Mouse (Mus musculus) heart, postnatal 14 days (tissue): ENCODE results near the gene Fut1. TPM values are rescaled to one million over a fixed set of nuclear protein-coding genes. Genes with fewer than 3 reads are reported as not detected.
A peak's percentile ranks its signal among the peaks of the same experiment; 100 is the strongest.

Source experiments
- DNase-seq, 2 experiments: peaks; one replicate each; pipeline ENCODE4 v3.0.0; 2021 to 2022
- intact Hi-C: fragments of 180-260 bp; cut with DNase I; formaldehyde crosslinking; loops from one replicate; pipeline ENCODE4 v1.15.1; 2025
- long read RNA-seq, 2 experiments: library from polyadenylated mRNA; stranded (forward); transcript quantifications; one replicate each; pipeline ENCODE4 v2.0.0; 2021
- total RNA-seq, 2 experiments: library from RNA; stranded (reverse); gene quantifications; 2 replicates each; pipeline ENCODE4 v1.2.3; 2021

Gene Fut1
- total RNA-seq, result under 1 TPM in 1 of 2 experiments, not detected in 1; 0.12 TPM
- long read RNA-seq, experiment 1, result 0 reads
- long read RNA-seq, experiment 2, result 0 reads

- intact Hi-C loops, result no loop called here
- no peak for DNase-seq
Measured at GRCm38 (mm10) chr7:45617042-45617695, at the start of gene Fut1. Fut1 (plus strand) TSS chr7:45617289.

GRCm38 (mm10) chr7:45567780-45568516, 49.1 kb upstream of the Fut1 start:
- DNase-seq, result peak; percentile 90
- intact Hi-C loops, result no loop called here

GRCm38 (mm10) chr7:45568601-45569473, 48.3 kb upstream of the Fut1 start:
- intact Hi-C loops, result no loop called here
- no peak for DNase-seq

DNA sequence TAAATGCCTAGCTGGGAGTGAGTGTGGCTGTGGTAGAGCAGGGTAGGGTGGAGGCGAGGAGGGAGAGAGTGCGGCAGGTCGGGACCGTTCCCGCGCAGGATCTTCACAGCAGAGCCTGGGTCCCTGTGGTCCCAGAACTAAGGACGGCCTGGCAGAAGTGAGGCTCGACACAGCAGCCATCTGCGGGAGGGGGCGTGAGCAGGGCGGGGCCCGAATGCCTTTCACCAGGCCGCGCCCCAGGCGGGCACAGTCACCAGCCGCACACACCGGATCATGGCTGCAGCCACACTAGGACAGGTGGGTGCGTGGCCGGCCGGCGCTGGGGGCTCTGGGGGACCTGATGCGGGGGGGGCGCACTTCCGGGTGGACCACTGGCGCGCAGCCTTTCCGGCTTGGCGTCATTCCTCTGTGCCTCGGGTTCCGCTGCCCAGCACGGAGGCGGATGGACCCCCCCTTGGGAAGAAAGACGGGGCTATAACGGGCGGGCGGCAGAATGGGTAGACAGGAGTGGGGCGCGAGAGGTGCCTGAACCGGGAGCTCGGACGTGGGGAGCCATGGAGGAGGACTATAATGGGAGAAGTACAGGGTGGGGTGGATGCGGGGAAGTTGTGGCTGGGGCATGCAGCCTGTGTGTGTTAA, 46.9 kb upstream of the Fut1 start, which contains the start of gene Bcat2:
Gene Bcat2 (plus strand): TSS at position 51 of the 639 bp plus-strand sequence.
- peak; percentile 77 to 78 for DNase-seq
- intact Hi-C loops, result no loop called here

DNA sequence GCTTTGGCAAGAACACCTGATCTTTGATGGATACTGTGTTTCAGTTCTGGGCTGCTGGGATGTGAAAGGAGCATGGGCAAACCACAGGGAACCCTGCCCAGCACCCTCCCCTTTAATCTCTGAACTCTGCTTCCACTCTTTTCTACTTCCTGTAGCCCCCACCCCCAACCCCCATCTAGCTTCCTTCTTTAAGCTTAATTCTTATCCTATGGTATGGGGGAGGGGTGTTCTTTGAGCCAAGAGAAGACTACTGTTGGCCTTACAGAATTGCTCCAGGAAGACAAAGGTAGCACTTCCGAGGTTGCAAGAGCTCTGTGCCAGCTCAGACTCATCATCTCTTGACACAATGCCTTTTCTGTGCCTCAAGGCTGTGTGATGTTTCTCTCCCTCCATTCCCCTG, 45.1 kb upstream of the Fut1 start:
- intact Hi-C loops, result no loop called here
- DNase-seq, result no peak

GRCm38 (mm10) chr7:45573954-45574353, 43.1 kb upstream of the Fut1 start:
- intact Hi-C loops, result no loop called here
- no peak for DNase-seq

DNA sequence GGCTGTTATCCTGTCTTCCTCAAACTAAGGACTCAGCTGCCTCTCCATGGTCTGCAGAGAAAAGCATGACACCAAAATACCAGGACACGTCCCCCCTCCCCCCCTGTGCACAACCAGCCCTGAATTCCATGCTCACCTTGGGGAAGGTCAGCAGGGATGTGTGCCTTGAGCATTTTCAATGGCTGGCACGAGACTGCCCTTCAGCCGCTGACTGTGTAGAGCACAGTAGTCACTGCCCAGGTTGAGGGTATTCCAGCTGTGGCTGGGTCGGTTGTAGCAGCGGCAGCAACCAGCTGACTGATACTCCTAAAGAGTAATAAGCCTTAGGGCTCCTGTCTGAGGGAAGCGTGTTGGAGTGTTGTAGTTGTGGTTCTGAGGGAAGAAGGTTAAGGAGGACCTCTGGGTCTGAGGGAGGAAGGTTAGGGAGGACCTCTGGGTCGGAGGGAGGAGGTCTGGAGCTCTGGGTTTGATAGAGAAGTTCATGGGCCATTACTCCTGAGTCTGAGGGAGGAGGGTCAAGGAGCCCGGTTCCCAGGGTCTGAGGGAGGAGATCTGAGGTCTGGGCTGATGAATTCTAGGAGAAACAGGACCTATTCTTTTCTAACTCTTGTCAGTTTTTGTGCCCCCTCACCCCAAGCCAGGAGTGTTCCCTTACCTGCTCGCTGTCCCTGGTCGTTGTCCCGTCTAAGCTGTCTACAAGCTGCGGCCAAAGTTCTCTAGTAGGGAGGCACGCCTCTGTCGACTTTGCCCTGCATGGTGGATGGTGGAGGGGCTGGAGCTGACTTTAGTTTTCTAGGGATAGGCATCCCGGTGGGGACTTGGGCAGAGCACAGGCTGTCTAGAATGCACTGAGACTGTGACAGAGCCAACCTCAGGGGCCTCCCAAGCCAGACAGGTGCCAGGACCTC, 42.4 kb upstream of the Fut1 start:
- DNase-seq, result no peak
- intact Hi-C loops, result no loop called here

DNA sequence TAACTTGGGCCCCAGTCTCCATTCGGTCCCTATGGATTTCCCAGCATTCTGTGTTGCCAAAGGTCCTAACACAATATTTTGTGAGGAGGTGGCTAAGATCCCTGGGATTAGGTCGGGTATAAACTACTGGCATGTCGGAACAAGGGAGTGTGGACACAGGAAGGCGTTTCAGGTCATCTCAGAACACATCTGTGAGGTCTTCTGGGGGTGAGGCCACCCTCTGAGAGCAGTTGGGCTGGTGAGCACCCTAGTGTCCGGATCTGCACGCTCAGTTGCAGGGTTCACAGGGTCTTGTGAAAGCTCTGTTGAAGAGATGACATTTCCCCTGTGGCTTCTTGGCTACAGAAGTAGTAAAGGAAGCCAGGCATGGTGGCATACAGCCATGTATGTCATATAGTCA, 31.2 kb upstream of the Fut1 start:
- intact Hi-C loops, result no loop called here

DNA sequence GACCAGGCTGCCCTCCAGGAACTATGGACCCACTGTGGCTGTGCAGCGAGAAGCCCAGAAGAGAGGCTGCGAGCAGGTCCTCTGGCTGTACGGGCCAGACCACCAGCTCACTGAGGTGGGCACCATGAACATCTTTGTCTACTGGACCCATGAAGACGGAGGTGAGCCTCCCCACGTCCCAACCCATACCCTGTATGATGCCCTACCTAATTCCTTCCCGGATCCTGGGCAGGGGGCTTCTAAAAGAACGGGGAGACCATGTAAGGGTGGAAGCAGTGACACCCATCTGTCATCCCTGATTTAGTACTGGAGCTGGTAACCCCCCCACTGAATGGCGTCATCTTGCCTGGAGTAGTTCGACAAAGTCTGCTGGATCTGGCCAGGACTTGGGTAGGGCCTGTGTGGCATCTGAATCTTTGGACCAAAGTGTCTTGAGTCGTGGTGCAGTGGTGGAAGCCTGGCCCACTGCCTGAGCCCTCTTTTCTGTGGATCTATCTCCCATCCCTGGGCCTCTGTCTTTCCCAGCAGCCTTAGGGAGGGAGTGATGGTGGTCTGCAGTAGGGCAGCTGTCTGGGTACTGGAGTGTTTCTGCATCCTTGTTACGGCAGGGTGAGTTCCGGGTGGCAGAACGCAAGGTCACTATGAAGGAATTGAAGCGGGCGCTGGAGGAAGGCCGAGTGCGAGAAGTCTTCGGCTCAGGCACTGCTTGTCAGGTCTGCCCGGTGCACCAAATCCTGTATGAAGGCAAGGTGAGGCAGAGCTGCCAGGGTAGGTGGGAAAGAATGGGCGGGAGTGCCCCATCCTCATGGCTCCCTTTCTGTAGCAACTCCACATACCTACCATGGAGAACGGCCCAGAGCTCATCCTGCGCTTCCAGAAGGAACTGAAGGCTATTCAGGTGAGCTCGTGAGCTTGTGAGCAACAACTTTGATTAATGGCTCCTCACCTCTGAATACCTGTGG, 29.2 kb upstream of the Fut1 start:
- intact Hi-C loops, result no loop called here
- DNase-seq, result no peak

More for the DNA sequence above, 31.2 kb upstream of the Fut1 start:
- DNase-seq, result no peak

- peak; percentile 92 to 94 for DNase-seq
- intact Hi-C loops, result no loop called here
Measured at GRCm38 (mm10) chr7:45589173-45589572, 27.9 kb upstream of the Fut1 start.

DNA sequence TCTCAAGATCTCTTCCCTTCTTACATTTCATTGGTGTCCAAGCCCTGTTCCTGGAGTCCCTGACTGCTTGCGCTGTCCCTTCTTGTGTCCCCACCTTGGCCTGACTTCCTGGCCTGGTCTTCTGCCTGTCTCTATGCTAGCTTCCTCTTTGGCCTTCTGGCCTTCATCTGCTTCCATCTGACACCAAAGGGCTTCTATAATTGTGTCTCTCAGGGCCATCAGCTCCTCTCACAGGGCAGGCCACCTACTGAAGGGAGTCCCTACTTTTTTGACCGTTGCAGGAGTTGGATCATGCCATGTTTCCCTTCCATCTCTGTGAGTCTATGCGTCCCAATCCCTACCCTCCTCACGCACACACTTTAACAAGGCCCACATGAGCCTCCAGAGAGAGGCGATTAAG, 27.2 kb upstream of the Fut1 start:
- intact Hi-C loops, result loop anchor here (2.0 kb wide), 1 partner anchor 93 kb away; no protein-coding TSS in a partner anchor
- DNase-seq, result no peak

DNA sequence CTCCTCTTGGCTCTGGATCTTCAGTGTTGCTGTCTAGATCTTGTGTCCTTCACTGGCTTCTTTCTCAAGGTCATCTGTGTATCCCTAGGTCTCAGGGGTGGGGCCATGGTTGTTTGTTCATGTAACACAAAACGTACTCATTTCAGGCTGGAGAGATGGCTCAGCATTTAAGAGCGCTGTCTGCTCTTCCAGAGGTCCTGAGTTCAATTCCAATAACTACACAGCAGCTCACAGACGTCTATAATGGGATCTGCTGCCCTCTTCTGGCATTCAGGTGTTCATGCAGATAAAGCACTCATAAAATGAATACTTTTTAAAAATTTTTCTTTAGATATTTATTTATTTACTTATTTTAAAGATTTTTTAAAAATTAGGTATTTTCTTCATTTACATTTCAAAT, 26.2 kb upstream of the Fut1 start:
- DNase-seq, result no peak
- intact Hi-C loops, result loop anchor here (2.0 kb wide), 1 partner anchor 92 kb away; no protein-coding TSS in a partner anchor

GRCm38 (mm10) chr7:45591880-45592279, 25.2 kb upstream of the Fut1 start:
- intact Hi-C loops, result loop anchor here (2.0 kb wide), 2 partner anchors 37 to 91 kb away; no protein-coding TSS in a partner anchor
- DNase-seq, result no peak

DNA sequence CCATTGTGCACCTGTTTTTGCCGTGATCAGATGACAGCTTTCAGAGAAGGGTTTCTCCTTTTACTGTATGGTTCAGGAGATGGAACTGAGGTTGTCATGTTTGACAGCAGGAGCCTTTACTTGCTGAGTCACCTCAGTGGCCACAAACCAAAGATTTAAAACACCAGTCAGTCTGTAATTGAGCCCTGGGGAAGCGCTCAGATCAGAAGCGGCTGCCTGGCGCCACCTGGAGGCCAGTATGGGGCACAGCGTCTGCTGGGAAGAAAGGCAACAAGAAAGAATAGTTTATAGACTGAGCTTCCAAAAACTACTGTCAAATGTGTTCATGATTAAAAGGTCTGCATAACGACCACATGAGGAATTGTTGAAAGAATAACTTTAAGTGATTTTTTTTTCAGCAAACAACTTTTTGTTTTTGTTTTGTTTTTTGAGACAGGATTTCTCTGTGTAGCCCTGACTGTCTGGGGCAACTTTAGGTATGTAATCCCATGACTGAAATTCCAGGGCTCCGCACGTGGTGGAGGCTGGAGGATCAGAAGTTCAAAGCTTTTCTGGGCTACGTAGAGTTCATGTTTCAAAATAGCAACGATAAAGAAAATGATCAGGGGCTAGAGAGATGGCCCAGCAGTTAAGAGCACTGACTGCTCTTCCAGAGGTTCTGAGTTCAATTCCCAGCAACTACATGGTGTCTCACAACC, 23.8 kb upstream of the Fut1 start:
- intact Hi-C loops, result loop anchor here (1.0 to 2.0 kb wide), 2 partner anchors 36 to 38 kb away; no protein-coding TSS in a partner anchor
- DNase-seq, result peak; percentile 73 to 86

DNA sequence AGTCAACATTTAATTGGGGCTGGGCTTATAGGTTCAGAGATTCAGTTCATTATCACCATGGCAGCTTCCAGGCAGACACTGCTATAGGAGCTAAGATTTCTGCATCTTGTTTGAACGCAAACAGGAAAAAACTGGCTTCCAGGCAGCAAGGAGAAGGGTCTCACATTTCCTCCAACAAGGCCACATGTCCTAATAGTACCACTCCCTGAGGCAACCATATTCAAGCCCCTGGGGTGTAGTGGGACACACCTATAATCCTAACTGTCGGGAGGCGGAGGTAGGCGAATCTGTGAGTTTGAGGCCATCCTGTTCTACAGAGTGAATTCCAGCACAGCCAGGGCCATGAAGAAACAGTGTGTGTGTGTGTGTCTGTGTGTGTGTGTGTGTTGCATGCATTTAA, 21.9 kb upstream of the Fut1 start:
- intact Hi-C loops, result loop anchor here (2.0 kb wide), 1 partner anchor 18 kb away; no protein-coding TSS in a partner anchor
- DNase-seq, result no peak

DNA sequence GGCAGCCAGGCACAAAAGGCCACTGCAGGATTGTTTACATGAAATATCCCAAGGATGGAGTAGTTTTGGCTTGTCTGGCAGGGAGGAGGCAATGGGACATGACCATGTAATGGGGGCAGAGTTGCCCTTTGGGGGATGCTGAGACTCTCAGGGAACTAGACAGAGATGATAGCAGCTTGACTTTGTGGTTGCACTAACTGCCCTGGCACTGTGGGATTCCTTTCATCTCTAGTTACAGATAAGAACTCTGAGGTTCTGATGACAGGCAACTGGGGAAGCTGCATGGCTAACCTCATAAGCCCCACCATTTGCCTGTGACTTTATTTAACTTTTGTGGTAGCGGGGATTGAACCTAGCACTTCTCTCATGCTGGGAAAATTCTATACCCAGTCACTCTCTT, 21.0 kb upstream of the Fut1 start:
- DNase-seq, result no peak
- intact Hi-C loops, result no loop called here

- intact Hi-C loops, result no loop called here
- no peak for DNase-seq
Measured at GRCm38 (mm10) chr7:45597013-45597412, 20.1 kb upstream of the Fut1 start.
